Mouse (Mus musculus) embryonic facial prominence, embryonic 14.5 days (tissue): Measurements from ENCODE around the gene Myh10. TPM values are rescaled to one million over a fixed set of nuclear protein-coding genes. Genes with fewer than 3 reads are reported as not detected.

Experiments used
- ATAC-seq: fragments of 200-750 bp; cut with Nextera tagmentation; 2 replicates; pipeline ENCODE4 v1.8.0; 2017; ENCODE audit warnings: low read depth, moderate number of reproducible peaks, moderate TSS enrichment
- DNase-seq: peaks from one replicate; pipeline ENCODE4 v3.0.0-alpha.2; 2015; ENCODE audit warnings: low spot score
- H3K27ac ChIP-seq: fragments of 300-500 bp; sonication (generic); replicated peaks from 2 replicates; pipeline ENCODE4 v1.5.1; 2014; ENCODE audit warnings: low read depth, mild to moderate bottlenecking, low read length, moderate library complexity
- H3K27me3 ChIP-seq: fragments of 300-500 bp; sonication (generic); replicated peaks from 2 replicates; pipeline ENCODE4 v1.6.1; 2014; ENCODE audit warnings: low read length; ENCODE audit not compliant: control insufficient read depth, insufficient read depth
- H3K36me3 ChIP-seq: fragments of 300-500 bp; sonication (generic); 2 replicates; pipeline ENCODE4 v1.6.1; 2014; ENCODE audit warnings: low read length, mixed read lengths; ENCODE audit not compliant: control insufficient read depth, insufficient read depth
- H3K4me1 ChIP-seq: fragments of 300-500 bp; sonication (generic); 2 replicates; pipeline ENCODE4 v1.6.1; 2014; ENCODE audit warnings: antibody characterized with exemption, low read length; ENCODE audit not compliant: control insufficient read depth, insufficient read depth
- H3K4me2 ChIP-seq: fragments of 300-500 bp; sonication (generic); 2 replicates; pipeline ENCODE4 v1.6.1; 2014; ENCODE audit warnings: low read depth, mild to moderate bottlenecking, low read length, moderate library complexity, mixed read lengths
- H3K4me3 ChIP-seq: fragments of 300-500 bp; sonication (generic); 2 replicates; pipeline ENCODE4 v1.5.1; 2014; ENCODE audit warnings: low read depth, mild to moderate bottlenecking, low read length
- H3K9ac ChIP-seq: fragments of 300-500 bp; sonication (generic); 2 replicates; pipeline ENCODE4 v1.6.1; 2014; ENCODE audit warnings: low read depth, mild to moderate bottlenecking, low read length, moderate library complexity, mixed read lengths
- H3K9me3 ChIP-seq: fragments of 300-500 bp; sonication (generic); 2 replicates; pipeline ENCODE4 v1.6.1; 2016; ENCODE audit warnings: low read length; ENCODE audit not compliant: control insufficient read depth
- WGBS: fragments of 180-500 bp; shearing (Covaris S2); extraction: QIAGEN DNeasy Blood & Tissue Kit; methylation state at CpG from one replicate; pipeline ENCODE4 v1.1.7; 2014; 5-methylcytosine and 5-hydroxymethylcytosine counted together
- polyA plus RNA-seq: library from polyadenylated mRNA; unstranded; fragments of >200 nt; fragmentation: Nextera tagmentation; extraction: Ambion mirVana; gene quantifications from 2 replicates; pipeline ENCODE4 v1.2.1, GENCODE M21; 2014

Gene Myh10
- polyA plus RNA-seq, 1 experiment from 2014 or later, result 103 TPM

DNA sequence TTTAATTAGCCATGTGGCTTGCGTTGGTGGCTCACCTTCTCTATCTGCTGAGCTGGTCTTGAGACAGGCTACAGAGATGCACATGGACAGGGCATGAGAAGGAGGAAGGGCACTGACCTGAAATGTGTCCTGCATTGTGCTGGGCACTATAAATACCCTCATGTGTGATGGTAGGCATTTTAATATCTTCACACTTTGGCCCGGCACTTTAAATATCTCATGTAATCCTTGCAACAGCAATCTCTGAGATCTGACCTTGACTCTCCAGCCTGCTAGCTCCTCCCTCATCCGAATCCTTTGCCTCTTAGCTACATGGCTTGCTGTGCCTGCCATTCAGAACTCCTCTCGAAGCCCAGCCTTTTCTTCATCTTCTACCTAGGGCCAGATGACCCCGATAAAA is 5.4 kb upstream of the Myh10 start:
- Histone ChIP-seq H3K36me3 (no peaks in the 10 kb centered on the region), H3K9ac (no peak overlapping the region), H3K4me3 (no peak overlapping the region), H3K27ac (no peak overlapping the region), H3K27me3 (no peaks in the 10 kb centered on the region), H3K4me1 (no peaks in the 10 kb centered on the region), H3K9me3 (no peaks in the 10 kb centered on the region), H3K4me2 (no peak overlapping the region)
- no peak for ATAC-seq
- no peak for DNase-seq
- WGBS, result 90% methylated on average over 5 of the region's 5 CpGs

DNA sequence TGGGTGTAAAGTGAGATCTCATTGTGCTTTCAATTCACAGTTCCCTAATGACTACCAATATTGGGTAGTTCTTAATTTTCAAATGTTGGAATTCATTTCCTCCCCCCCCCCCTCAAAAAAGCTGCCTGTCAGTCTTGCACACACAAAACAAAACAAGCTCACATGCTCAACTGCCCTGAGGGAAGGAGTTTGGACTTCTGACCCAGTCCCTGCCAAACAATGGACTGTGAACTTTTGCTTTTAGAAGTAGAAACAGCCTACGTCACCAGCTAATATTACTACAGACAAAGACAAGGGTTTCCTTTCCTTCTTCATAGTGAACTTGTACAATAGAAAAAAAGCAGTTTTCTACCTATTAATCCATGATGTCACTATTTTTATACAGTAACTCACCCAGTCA is 2.1 kb upstream of the Myh10 start:
- no peaks in the 10 kb centered on the region for H3K9me3 ChIP-seq
- H3K4me1 ChIP-seq, result peaks cover 7% of the 10 kb centered on the region
- no peak overlapping the region for H3K27ac ChIP-seq
- no peaks in the 10 kb centered on the region for H3K27me3 ChIP-seq
- no peak overlapping the region for H3K4me3 ChIP-seq
- 48% methylated on average over 1 of the region's 1 CpGs for WGBS
- no peak overlapping the region for H3K9ac ChIP-seq
- H3K36me3 ChIP-seq, result no peaks in the 10 kb centered on the region
- ATAC-seq (no peak), DNase-seq (peak; percentile 31)
- no peak overlapping the region for H3K4me2 ChIP-seq

DNA sequence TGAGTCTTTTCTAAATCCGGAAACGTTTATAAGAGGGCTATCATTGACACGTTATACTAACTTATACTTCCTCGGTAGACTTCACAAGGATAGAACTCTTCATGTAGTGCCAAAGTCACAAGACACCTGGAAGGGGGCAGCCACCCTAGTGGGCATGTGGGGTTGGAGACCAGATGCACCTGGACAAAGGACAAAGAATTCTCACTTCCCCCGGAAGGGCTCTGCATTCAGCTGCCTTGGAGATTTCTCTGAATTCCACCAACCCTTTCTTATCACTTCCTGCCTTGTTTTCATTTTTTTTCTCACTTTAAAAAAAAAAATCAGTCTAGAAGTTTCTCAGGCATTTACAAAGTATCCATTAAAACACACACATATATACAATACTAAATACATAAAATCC is 894 bp upstream of the Myh10 start:
- Histone ChIP-seq H3K27ac (no peak overlapping the region), H3K9me3 (no peaks in the 10 kb centered on the region), H3K4me3 (no peak overlapping the region), H3K36me3 (no peaks in the 10 kb centered on the region), H3K4me2 (no peak overlapping the region), H3K4me1 (peaks cover 11% of the 10 kb centered on the region), H3K27me3 (no peaks in the 10 kb centered on the region), H3K9ac (no peak overlapping the region)
- DNase-seq (peak; percentile 27), ATAC-seq (no peak)
- WGBS, result 62% methylated on average over 5 of the region's 5 CpGs

DNA sequence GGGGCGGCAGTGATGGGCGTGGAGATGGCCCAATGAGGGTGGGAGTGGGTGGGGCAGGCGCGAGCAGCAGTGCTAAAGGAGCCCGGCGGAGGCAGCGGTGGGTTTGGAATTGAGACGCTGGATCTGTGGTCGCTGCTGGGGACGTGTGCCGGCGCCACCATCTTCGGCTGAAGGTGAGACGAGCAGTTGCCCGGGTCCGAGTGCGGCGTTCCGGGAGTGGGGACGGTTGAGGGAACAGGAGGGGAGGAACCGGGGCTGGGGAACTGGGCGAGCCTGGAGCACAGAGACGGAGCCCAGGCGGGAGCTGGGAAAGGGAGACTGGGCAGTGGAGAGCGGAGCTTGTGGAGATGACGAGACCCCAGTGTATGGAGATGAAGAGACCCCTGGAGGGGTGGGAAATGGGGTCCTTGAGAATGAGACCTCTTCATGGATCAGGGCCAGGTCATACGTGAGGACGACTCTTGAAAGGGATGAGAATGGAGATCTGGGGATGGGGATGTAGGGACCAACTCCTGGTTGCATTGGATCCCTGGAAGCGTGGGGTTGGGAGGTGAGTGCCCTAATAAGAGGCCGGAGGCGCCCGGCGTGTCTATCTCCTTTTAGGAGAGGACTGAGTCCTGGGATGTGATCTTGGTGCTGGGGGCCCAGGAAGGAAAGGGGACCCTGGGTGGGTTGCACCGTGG is 792 bp downstream of the Myh10 start:
- Histone ChIP-seq H3K4me2 (peak overlapping the region; percentile 90), H3K9me3 (no peaks in the 10 kb centered on the region), H3K4me1 (peaks cover 11% of the 10 kb centered on the region), H3K4me3 (peak overlapping the region; percentile 92), H3K27me3 (no peaks in the 10 kb centered on the region), H3K27ac (peak overlapping the region; percentile 98), H3K36me3 (no peaks in the 10 kb centered on the region), H3K9ac (peak overlapping the region; percentile 94)
- ATAC-seq, result no peak
- WGBS, result under 1% methylated on average over 32 of the region's 34 CpGs
- peak; percentile 20 for DNase-seq

DNA sequence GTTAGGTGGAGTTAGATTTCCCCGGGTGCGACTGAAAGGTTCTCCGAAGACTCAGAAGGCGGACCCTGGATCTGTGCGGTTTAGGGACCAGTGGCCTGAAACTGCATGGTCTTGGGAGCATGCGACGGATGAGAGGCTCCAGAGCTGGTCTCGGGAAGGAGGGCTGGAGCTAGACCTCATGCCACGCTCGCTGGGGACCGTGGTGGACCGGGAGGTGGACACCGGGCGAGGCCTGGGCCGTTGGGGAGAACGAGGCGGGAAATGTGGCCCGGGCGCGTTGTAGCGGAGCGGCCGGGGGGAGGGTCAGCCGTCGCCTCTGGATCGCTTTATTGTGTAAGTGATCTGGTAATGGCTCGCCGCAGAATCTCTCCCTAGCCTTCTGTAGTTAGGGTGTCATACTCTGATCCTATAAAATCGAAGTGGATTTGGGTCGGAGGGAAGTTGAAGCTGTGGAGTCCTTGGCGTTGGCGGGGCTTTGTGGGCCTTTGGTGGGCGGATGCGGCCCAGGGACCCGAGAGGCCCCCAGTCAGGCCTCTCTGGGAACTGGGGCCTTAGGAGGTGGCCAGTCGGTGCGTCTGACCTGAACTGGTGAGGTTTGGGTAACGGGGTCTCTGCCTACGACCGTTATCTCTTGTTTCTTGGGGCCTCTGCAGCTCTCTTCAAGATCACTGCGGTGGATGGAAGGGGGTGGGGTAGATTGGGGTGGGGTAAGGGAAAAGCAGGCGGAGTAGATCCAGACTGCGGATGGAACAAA is 1.5 kb downstream of the Myh10 start:
- peak overlapping the region; percentile 94 for H3K9ac ChIP-seq
- peaks cover 11% of the 10 kb centered on the region for H3K4me1 ChIP-seq
- H3K4me2 ChIP-seq, result peak overlapping the region; percentile 90
- H3K27ac ChIP-seq, result peak overlapping the region; percentile 98
- DNase-seq, result peak; percentile 59
- H3K27me3 ChIP-seq, result no peaks in the 10 kb centered on the region
- 0 out of 2 replicates have a peak, but pooled peaks cover under 1% of the 10 kb centered on the region for H3K36me3 ChIP-seq
- H3K9me3 ChIP-seq, result no peaks in the 10 kb centered on the region
- no peak for ATAC-seq
- peak overlapping the region; percentile 92 for H3K4me3 ChIP-seq
- WGBS, result under 1% methylated on average over 41 of the region's 43 CpGs

DNA sequence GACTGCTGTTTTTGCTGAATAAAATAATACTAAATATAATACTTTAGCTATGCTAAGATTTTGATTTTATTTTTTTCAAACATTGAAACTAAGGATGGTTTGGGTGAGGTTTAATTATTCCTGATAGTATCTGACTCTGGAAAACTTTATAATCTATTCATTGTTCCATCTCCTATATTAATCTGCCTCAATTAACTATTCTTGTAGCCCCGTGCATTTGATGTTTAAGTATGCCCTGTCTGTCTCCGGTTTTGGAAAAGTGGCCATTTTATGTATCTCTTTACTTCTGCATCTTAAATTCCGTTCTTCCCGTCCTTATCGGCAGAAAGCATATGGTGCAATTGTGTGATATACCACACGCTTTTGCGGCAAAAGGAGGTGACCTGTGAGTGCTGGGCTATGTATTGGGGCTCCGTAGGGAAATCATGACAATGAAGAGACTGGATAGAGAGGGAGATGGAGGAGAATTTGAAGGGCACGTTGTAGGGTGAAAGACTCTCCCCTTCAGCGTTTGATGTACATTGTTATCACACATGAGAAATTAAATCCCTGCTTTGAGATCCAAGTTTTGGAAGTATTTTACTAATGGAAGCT is 2.2 kb downstream of the Myh10 start:
- peaks cover 6% of the 10 kb centered on the region; the same call in 1 of the 2 replicates for H3K36me3 ChIP-seq
- ATAC-seq, result no peak
- H3K27me3 ChIP-seq, result no peaks in the 10 kb centered on the region
- peak overlapping the region; percentile 92 for H3K4me3 ChIP-seq
- H3K4me1 ChIP-seq, result peaks cover 11% of the 10 kb centered on the region
- H3K9ac ChIP-seq, result peak overlapping the region; percentile 94
- peak overlapping the region; percentile 98 for H3K27ac ChIP-seq
- H3K9me3 ChIP-seq, result no peaks in the 10 kb centered on the region
- H3K4me2 ChIP-seq, result peak overlapping the region; percentile 90
- WGBS, result 11% methylated on average over 10 of the region's 10 CpGs
- DNase-seq, result no peak

DNA sequence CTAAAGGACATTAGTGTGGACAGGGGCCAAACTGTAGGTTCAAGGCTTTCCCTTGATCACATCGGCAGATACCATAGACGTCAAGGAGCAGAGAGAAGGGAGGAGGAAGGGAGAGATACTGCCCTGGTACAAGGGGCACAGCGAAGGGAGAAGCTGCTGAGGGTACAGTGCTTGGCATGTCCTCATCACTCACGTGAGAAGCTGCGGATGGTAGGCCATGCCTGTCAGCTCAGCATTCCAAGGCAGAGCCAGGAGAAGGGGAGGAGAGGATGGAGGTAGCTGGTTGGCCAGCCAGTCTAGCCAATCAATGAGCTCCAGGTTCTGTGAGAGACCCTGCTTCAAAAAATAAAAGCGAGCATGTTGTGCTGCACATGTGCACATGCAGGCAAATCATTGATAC is 11.0 kb downstream of the Myh10 start:
- Histone ChIP-seq H3K4me1 (no peaks in the 10 kb centered on the region; the same call in 1 of the 2 replicates), H3K36me3 (peaks cover 81% of the 10 kb centered on the region), H3K9me3 (0 out of 2 replicates have a peak, but pooled peaks cover 10% of the 10 kb centered on the region), H3K27me3 (no peaks in the 10 kb centered on the region), H3K4me2 (no peak overlapping the region), H3K27ac (no peak overlapping the region), H3K4me3 (no peak overlapping the region), H3K9ac (no peak overlapping the region)
- ATAC-seq (no peak), DNase-seq (no peak)
- WGBS, result 93% methylated on average over 6 of the region's 6 CpGs

DNA sequence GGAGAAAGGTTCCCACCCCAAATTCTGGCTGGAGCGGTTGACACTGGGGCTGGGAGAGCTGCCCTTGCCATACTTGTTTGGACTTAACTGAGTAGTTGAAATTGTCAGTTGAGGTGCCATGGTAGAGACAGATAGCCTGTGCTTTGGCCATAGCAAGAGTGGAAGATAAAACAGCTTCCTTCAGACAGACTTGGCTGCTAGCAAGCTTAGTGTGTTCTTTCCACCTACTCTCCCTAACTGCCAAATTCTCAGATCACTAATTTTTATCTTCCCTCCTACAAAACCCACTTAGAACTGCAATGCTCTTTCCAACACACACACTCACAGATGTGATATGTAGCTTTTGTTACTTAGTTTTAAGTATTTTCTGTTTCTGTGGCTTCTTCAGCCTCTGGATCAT is 12.0 kb downstream of the Myh10 start:
- H3K27me3 ChIP-seq, result no peaks in the 10 kb centered on the region
- peaks cover 84% of the 10 kb centered on the region for H3K36me3 ChIP-seq

More for the DNA sequence above, 12.0 kb downstream of the Myh10 start:
- DNase-seq (no peak), ATAC-seq (no peak)
- Histone ChIP-seq H3K27ac (no peak overlapping the region), H3K9me3 (0 out of 2 replicates have a peak, but pooled peaks cover 10% of the 10 kb centered on the region), H3K9ac (no peak overlapping the region), H3K4me3 (no peak overlapping the region), H3K4me1 (no peaks in the 10 kb centered on the region; the same call in 1 of the 2 replicates), H3K4me2 (no peak overlapping the region)
- 96% methylated on average over 1 of the region's 1 CpGs for WGBS
